Mouse (Mus musculus): ENCODE data around the gene Mrrf.

DNA sequence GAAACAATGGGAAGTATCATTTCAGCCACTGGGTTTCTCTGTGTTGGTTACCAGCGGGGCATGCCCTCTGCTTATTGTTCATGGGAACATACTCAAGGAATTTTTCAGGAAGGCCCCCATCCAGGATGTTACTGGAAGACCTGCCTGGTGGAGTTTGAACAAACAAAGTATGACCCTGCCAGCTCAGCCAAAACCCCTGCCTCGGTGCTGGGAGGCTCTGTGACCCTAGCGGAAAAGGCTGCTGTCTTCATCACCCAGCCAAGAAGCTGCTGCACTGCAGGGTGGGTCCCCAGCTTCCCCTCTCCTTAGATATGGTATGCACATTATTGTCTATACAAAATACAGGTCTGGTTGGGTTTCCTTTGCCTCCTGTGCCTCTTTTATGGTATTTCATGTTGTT, 36.4 kb downstream of the Mrrf start:
- TF ChIP-seq CTCF (IDR thresholded peaks at IDR 0.05; ENCODE audit: low read depth, low read length): no peak
- TF ChIP-seq POLR2AphosphoS5 (IDR thresholded peaks at IDR 0.05; ENCODE audit: insufficient replicate concordance, low read depth, low read length): no peak

Data from G1E (cell line).